Mouse (Mus musculus) spleen, adult 2 months (tissue): ENCODE measurements around the gene Morc3.

ENCODE experiments used
- CTCF ChIP-seq: fragments of 200-500 bp; IDR thresholded peaks from 2 replicates; pipeline ENCODE4 v1.5.1; 2011; ENCODE audit warnings: mild to moderate bottlenecking, inconsistent platforms; ENCODE audit not compliant: insufficient read depth, insufficient read length, insufficient replicate concordance; ENCODE audit errors: extremely low read depth
- POLR2A ChIP-seq: fragments of 200-500 bp; IDR thresholded peaks from 2 replicates; pipeline ENCODE4 v1.6.1; 2011; ENCODE audit warnings: low read depth, low read length, inconsistent platforms

DNA sequence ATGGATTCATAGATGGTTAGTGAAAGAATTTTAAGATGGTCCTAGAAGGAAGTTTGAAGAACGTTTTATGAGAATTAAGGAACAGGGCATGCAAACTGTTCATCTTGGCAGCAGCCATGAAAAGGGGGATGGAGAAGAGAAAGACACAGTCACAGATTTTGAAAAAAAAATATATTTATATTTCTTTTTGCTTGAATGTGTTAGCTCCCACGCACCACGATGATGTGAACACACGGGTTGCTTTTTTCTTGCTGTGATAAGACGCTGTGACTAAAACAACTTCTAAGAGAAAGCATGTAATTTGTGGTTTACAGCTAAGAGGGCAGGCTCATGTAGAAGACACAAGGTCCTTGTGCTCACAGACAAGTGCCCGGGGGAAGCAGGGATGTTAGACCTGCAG lies 5.0 kb upstream of the Morc3 start:
- TF ChIP-seq POLR2A = no peak
- TF ChIP-seq CTCF = no peak
